Mouse (Mus musculus) midbrain, postnatal 0 days (tissue): ENCODE measurements around the gene Itsn1. TPM values are rescaled to one million over a fixed set of nuclear protein-coding genes. Genes with fewer than 3 reads are reported as not detected.

ENCODE experiments used
- ATAC-seq: fragments of 200-750 bp; cut with Nextera tagmentation; 2 replicates; pipeline ENCODE4 v1.8.0; 2017; ENCODE audit warnings: moderate number of reproducible peaks, mild to moderate bottlenecking, moderate TSS enrichment, moderate library complexity; ENCODE audit not compliant: low FRiP score
- DNase-seq: peaks from one replicate; pipeline ENCODE4 v3.0.0-alpha.2; 2015; ENCODE audit warnings: low spot score
- H3K27ac ChIP-seq: fragments of 300-500 bp; sonication (generic); 2 replicates; pipeline ENCODE4 v1.5.1; 2014; ENCODE audit warnings: low read depth, mild to moderate bottlenecking, low read length, mixed read lengths
- H3K27me3 ChIP-seq: fragments of 300-500 bp; sonication (generic); 2 replicates; pipeline ENCODE4 v1.6.1; 2014; ENCODE audit warnings: low read length, control low read depth, mixed read lengths; ENCODE audit not compliant: insufficient read depth
- H3K36me3 ChIP-seq: fragments of 300-500 bp; sonication (generic); 2 replicates; pipeline ENCODE4 v1.6.1; 2014; ENCODE audit warnings: low read length, control low read depth, mixed read lengths; ENCODE audit not compliant: insufficient read depth
- H3K4me1 ChIP-seq: fragments of 300-500 bp; sonication (generic); 2 replicates; pipeline ENCODE4 v1.6.1; 2014; ENCODE audit warnings: mild to moderate bottlenecking, control low read depth, antibody characterized with exemption, low read length, mixed read lengths; ENCODE audit not compliant: insufficient read depth
- H3K4me2 ChIP-seq: fragments of 300-500 bp; sonication (generic); 2 replicates; pipeline ENCODE4 v1.6.1; 2014; ENCODE audit warnings: low read depth, mild to moderate bottlenecking, low read length, mixed read lengths; ENCODE audit not compliant: poor library complexity, severe bottlenecking
- H3K4me3 ChIP-seq: fragments of 300-500 bp; sonication (generic); 2 replicates; pipeline ENCODE4 v1.5.1; 2014; ENCODE audit warnings: low read depth, mild to moderate bottlenecking, low read length, moderate library complexity
- H3K9ac ChIP-seq: fragments of 300-500 bp; sonication (generic); replicated peaks from 2 replicates; pipeline ENCODE4 v1.6.1; 2014; ENCODE audit warnings: mild to moderate bottlenecking, low read length, moderate library complexity, mixed read lengths; ENCODE audit not compliant: poor library complexity, severe bottlenecking
- H3K9me3 ChIP-seq: fragments of 300-500 bp; sonication (generic); 2 replicates; pipeline ENCODE4 v1.6.1; 2016; ENCODE audit warnings: low read length, control low read depth
- CTCF ChIP-seq: IDR thresholded peaks from 2 replicates; pipeline ENCODE4 v1.5.1; 2016; ENCODE audit warnings: antibody characterized with exemption, mild to moderate bottlenecking
- WGBS: fragments of 180-500 bp; shearing (Covaris S2); extraction: QIAGEN DNeasy Blood & Tissue Kit; methylation state at CpG from one replicate; pipeline ENCODE4 v1.1.7; 2014; 5-methylcytosine and 5-hydroxymethylcytosine counted together
- polyA plus RNA-seq: library from polyadenylated mRNA; unstranded; fragments of >200 nt; fragmentation: Nextera tagmentation; extraction: Ambion mirVana; gene quantifications from 2 replicates; pipeline ENCODE4 v1.2.1, GENCODE M21; 2015
- total RNA-seq: library from RNA; depleted of rRNA; stranded (reverse); fragments of >200 nt; gene quantifications from 2 replicates; pipeline ENCODE4 v1.2.3, GENCODE M21; 2014

Itsn1 gene
- total and polyA plus RNA-seq, 2 experiments from 2014 or later, result 34.0 to 78.7 TPM

DNA sequence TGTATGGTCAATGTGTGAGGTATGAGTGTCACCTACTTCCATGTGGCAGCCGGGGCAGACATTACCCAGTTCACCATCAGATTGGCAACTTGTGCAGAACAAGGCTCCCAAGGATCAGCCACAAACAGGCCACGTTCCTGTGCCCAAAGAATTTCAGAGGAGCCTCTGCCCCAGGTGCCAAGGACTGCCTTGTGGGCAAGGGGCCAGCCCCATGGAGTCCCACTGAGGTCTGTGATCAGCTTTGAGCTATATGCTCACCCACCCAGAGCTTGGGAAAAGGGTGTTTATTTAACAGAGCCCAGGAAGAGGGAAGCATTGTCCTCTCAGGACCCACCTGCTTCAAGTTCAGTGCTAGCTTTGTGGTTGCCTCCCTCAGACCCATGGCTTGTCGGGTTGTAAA, 159.3 kb downstream of the Itsn1 start:
- ATAC-seq (no peak), DNase-seq (no peak)
- no peaks in the 10 kb centered on the region for H3K4me1 ChIP-seq
- H3K4me2 ChIP-seq, result no peak overlapping the region
- no peak overlapping the region for H3K9ac ChIP-seq
- H3K4me3 ChIP-seq, result no peak overlapping the region
- H3K36me3 ChIP-seq, result peaks cover 25% of the 10 kb centered on the region
- H3K27me3 ChIP-seq, result no peaks in the 10 kb centered on the region
- H3K9me3 ChIP-seq, result no peaks in the 10 kb centered on the region
- TF ChIP-seq CTCF, result no peak
- no peak overlapping the region for H3K27ac ChIP-seq
- WGBS, result 78% methylated on average over 3 of the region's 3 CpGs

DNA sequence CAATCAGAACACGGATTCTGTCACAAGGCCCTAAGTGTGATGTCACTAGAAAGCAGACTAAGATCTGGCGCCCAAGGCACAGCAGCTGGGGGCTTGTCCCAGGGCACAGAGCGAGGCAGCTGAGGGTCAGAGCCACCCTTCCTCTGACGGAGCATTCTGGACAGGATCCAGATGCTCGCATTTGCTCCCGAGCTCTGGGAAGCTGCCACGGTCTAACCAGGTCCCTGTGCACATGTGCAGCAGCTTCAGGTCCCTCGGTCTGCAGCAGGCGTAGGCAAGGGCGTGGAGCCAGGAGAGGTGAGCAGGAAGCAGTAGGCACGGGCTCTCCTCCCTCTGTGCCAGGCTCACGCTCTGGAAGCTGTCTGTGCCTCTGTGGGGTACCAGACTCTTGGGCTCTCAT, 160.8 kb downstream of the Itsn1 start:
- no peaks in the 10 kb centered on the region for H3K4me1 ChIP-seq
- WGBS, result 69% methylated on average over 12 of the region's 12 CpGs
- H3K36me3 ChIP-seq, result peaks cover 28% of the 10 kb centered on the region
- ATAC-seq (no peak), DNase-seq (peak; percentile 40)
- H3K9me3 ChIP-seq, result no peaks in the 10 kb centered on the region
- no peak overlapping the region for H3K4me2 ChIP-seq
- H3K27ac ChIP-seq, result no peak overlapping the region
- H3K9ac ChIP-seq, result no peak overlapping the region
- H3K4me3 ChIP-seq, result no peak overlapping the region
- H3K27me3 ChIP-seq, result no peaks in the 10 kb centered on the region
- no peak for TF ChIP-seq CTCF

DNA sequence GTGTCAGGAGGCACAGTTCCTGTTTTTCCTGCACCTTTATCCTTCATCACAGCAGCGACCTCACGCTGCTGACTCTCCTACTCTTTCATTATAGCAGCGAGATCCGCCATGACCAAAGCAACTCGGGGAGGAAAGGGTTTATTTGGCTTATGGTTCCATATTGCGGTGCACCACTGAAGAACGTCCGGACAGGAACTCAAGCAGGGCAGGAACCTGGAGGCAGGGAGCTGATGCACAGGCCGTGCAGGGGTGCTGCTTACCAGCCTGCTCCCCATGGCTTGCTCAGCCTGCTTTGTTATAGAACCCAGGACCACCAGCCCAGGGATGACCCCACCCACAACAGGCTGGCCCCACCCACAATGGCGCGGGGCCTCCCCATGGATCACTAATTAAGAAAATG, 162.1 kb downstream of the Itsn1 start:
- Histone ChIP-seq H3K4me1 (no peaks in the 10 kb centered on the region), H3K9me3 (no peaks in the 10 kb centered on the region), H3K4me3 (no peak overlapping the region), H3K27ac (no peak overlapping the region), H3K9ac (no peak overlapping the region), H3K27me3 (no peaks in the 10 kb centered on the region), H3K36me3 (peaks cover 35% of the 10 kb centered on the region), H3K4me2 (no peak overlapping the region)
- ATAC-seq (no peak), DNase-seq (no peak)
- 84% methylated on average over 11 of the region's 11 CpGs for WGBS
- no peak for TF ChIP-seq CTCF

DNA sequence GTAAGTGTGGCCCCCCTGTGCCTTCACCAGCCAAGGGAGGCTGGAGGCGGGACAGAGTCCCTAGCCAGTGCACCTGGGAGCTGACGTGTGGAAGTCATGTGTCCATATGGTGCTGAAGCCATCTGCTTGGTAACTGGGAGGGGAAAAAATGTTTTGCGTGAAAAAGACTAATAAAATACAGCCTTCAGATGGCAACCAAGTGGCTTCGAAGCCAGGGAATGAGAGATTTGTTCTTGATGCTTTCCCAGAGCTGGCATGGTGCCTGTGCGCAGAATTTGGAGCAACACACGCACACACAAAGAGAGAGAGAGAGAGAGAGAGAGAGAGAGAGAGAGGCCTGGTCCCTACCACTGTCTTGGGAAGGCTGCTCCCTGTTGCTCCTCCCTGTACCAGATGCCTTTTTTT, 167.3 kb downstream of the Itsn1 start:
- Histone ChIP-seq H3K9ac (0 out of 2 replicates have a peak overlapping the region, but pooled peaks have one; percentile 4), H3K27me3 (no peaks in the 10 kb centered on the region), H3K4me1 (no peaks in the 10 kb centered on the region), H3K4me2 (no peak overlapping the region), H3K9me3 (no peaks in the 10 kb centered on the region), H3K36me3 (peaks cover 25% of the 10 kb centered on the region), H3K27ac (peak overlapping the region; percentile 18; the same call in 1 of the 2 replicates), H3K4me3 (no peak overlapping the region)
- no peak for TF ChIP-seq CTCF
- ATAC-seq, result no peak
- peak; percentile 62 for DNase-seq
- WGBS, result 61% methylated on average over 6 of the region's 6 CpGs

DNA sequence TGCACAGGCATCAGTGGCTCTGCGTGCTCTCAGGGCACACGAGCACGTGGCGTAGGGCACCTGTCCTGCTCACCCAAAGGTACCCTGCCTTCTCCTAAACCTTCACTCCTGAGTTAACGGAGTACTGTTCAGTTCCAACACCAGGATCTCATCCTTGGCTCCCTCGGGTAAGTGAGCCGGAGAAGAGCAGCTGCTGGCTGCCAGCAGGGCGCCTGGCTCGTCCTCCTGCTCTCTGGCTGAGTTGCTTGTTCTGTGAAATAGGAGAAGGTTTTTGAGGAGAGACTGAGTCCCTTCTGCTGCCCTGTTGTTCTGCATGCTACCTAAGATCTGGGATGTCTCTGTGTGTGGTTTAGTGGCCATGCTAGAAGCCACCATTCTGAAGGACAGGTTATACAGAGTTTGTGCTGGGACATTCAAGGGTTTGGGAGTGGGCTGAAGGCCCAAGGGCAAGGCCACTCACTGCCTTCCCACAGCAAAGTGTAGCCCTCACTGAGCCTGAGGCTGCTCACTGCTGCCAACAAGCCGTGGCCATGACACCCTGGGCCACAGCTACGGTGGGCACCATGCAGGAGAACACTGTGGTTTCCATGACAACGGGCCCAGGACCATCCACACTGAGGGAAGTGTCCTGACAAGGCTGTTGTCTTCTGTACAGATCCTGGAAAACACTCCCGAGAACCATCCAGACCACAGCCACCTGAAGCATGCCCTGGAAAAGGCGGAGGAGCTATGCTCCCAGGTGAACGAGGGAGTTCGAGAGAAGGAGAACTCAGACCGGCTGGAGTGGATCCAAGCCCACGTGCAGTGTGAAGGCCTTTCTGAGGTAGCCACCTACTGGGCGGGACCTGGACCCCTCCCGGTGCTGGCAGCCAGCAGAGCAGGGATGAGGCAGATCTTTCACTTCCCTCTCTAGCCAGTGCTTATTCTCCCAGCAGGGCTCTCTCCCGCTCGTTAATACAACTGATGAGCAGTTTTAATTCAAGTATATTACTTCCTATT, 170.1 kb downstream of the Itsn1 start:
- Histone ChIP-seq H3K27ac (no peak overlapping the region), H3K9me3 (no peaks in the 10 kb centered on the region), H3K36me3 (peaks cover 27% of the 10 kb centered on the region), H3K4me2 (no peak overlapping the region), H3K27me3 (no peaks in the 10 kb centered on the region), H3K4me1 (no peaks in the 10 kb centered on the region), H3K9ac (no peak overlapping the region), H3K4me3 (no peak overlapping the region)
- peak; percentile 56 for DNase-seq
- 0 out of 2 replicates have a peak, but pooled peaks have one; percentile 29 for ATAC-seq
- WGBS, result 51% methylated on average over 22 of the region's 22 CpGs
- TF ChIP-seq CTCF, result no peak

DNA sequence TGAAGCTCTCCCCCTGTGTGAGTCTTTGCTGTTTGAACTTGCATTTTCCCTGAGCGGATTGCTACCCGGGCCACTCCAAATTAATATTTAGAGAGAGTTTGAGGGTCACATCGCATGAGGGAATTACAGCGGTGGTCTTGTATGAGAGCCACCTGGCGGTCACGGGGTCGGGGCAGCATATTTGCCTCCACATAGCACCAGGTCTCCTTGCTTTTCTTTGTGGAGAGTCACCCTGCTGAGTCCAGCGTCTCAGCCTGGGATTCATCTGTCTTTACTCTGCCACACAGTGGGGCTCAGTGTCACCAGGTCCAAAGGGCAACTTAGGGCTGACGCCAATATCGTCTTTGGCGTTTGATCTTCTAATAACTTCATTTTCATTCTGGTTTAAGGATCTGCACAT, 171.2 kb downstream of the Itsn1 start:
- peak; percentile 24 for TF ChIP-seq CTCF
- no peak overlapping the region for H3K9ac ChIP-seq
- no peak overlapping the region for H3K4me2 ChIP-seq
- no peak overlapping the region for H3K4me3 ChIP-seq
- ATAC-seq (no peak), DNase-seq (no peak)
- no peaks in the 10 kb centered on the region for H3K27me3 ChIP-seq
- H3K36me3 ChIP-seq, result peaks cover 26% of the 10 kb centered on the region
- H3K4me1 ChIP-seq, result no peaks in the 10 kb centered on the region
- H3K9me3 ChIP-seq, result no peaks in the 10 kb centered on the region
- 45% methylated on average over 11 of the region's 11 CpGs for WGBS
- no peak overlapping the region for H3K27ac ChIP-seq
